Mouse (Mus musculus): ENCODE results near the gene Gabrp.

DNA sequence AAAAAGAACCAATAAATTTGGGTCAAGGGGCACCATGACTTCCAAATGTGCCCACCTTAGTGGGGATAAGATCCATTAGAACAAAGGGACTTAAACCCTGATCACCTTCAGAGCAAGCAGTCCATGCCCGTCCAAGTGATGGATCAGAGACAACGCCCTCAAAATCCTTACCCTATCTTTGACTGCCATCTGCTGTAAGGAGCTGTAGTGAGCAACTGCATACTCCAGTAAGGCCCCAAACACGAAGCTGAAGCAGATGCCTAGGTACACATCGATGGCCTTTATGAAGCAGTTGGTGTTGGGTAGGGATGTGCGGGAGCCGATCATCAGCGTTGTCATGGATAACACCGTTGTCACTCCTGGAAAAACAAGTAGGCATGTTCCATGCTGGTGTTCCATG is 24.6 kb downstream of the Gabrp start:
- no peak for TF ChIP-seq NRF1 (IDR thresholded peaks at IDR 0.05; ENCODE audit: low read depth, low read length)
- no peak for TF ChIP-seq USF2 (conservative IDR thresholded peaks at IDR 0.05; ENCODE audit: low read depth, low read length)
- TF ChIP-seq USF1 (IDR thresholded peaks at IDR 0.05; ENCODE audit: low read depth, low read length): no peak
- TF ChIP-seq CTCF (conservative IDR thresholded peaks at IDR 0.05 in 1 of 2, IDR thresholded peaks at IDR 0.05 in 1 of 2; ENCODE audit: low read depth in 2 of 2, low read length in 2 of 2): peak; percentile 56 to 83
- no peak for TF ChIP-seq JUND (conservative IDR thresholded peaks at IDR 0.05; ENCODE audit: low read depth, low read length)
- no peak for TF ChIP-seq POLR2A (IDR thresholded peaks at IDR 0.05; ENCODE audit: low read depth, low read length)
